Comparison of ENCODE assay signal across 8 mouse cellular contexts in genomic region chr16:55969147-55969546, GRCm38 (mm10). TPM values are rescaled to one million over a fixed set of nuclear protein-coding genes. Genes with fewer than 3 reads are reported as not detected.
DNase-seq lines count a peak whose midpoint lies in the region.

No protein-coding gene starts in this region.

- peak; percentile 45 for DNase-seq in adrenal gland, adult 2 months
- no peak for DNase-seq in adrenal gland, postnatal 4 days (ENCODE audit: low spot score in 2 of 2)
- DNase-seq in kidney, adult 9 months: peak; percentile 57
- no peak for DNase-seq in kidney, adult 11 months
- peak; percentile 76 for DNase-seq in adrenal gland, postnatal 14 days
- peak; percentile 46 for DNase-seq in kidney, postnatal 14 days
- peak; percentile 20 to 62 for DNase-seq in natural killer cell, adult 2 months (ENCODE audit: low spot score in 2 of 2)
- no peak for DNase-seq in urinary bladder, postnatal 10 days (ENCODE audit: low spot score)

RNA-seq across cellular contexts. Expression of gene Rpl24, which starts 3.1 kb away (rescaled TPM):
- 100 to 1,000 TPM; 706 to 786 TPM for total RNA-seq in adrenal gland, adult 2 months (2021)
- 10.3 and 11.0 TPM in 2 replicates for polyA plus RNA-seq in adrenal gland, adult 2 months (2012; rRNA removed)
- 100 to 1,000 TPM; 893 to 927 TPM for total RNA-seq in adrenal gland, postnatal 4 days (2021)
- 762 and 869 TPM in 2 replicates for total RNA-seq in adrenal gland, postnatal 14 days (2021)

RNA-seq across cellular contexts. Expression of gene Zbtb11, which starts 4.5 kb away (rescaled TPM):
- 10 to 100 TPM; 16.7 to 25.3 TPM for total RNA-seq in adrenal gland, adult 2 months (2021)
- 4.2 and 4.6 TPM in 2 replicates for polyA plus RNA-seq in adrenal gland, adult 2 months (2012; rRNA removed)
- total RNA-seq in adrenal gland, postnatal 4 days (2021): 10 to 100 TPM; 14.7 to 15.0 TPM
- total RNA-seq in adrenal gland, postnatal 14 days (2021): 19.4 and 19.9 TPM in 2 replicates

RNA-seq across cellular contexts. Expression of gene Cep97, which starts 34.5 kb away (rescaled TPM):
- total RNA-seq in adrenal gland, adult 2 months (2021): 1 to 10 TPM; 6.1 to 9.3 TPM
- polyA plus RNA-seq in adrenal gland, adult 2 months (2012; rRNA removed): 0.27 and 0.34 TPM in 2 replicates
- total RNA-seq in adrenal gland, postnatal 4 days (2021): 10 to 100 TPM; 10.8 to 13.0 TPM
- total RNA-seq in adrenal gland, postnatal 14 days (2021): 8.4 and 11.1 TPM in 2 replicates

Comparison
In these comparisons a context has a peak if more than half of its experiments do, and no peak if none do; other contexts are left out.
1. DNase-seq: peak in adrenal gland, adult 2 months (single experiment), kidney, adult 9 months (single experiment), adrenal gland, postnatal 14 days (single experiment), kidney, postnatal 14 days (single experiment) and natural killer cell, adult 2 months (2 of 2); none in adrenal gland, postnatal 4 days (0 of 2), kidney, adult 11 months (single experiment) and urinary bladder, postnatal 10 days (single experiment).